Mouse (Mus musculus): ENCODE results near the gene Plek.

- no peak for TF ChIP-seq CTCF (IDR thresholded peaks at IDR 0.05; ENCODE audit: control insufficient read depth, insufficient read depth, low read length)
- TF ChIP-seq POLR2A (IDR thresholded peaks at IDR 0.05; ENCODE audit: borderline replicate concordance, control insufficient read depth, low read depth, low read length), result no peak
Observed at GRCm38 (mm10) chr11:17075656-17076055, 23.5 kb upstream of the Plek start.
